Mouse (Mus musculus): ENCODE data around the gene Ttll2.
"Not testable (repeated sequence)": the region's sequence is repeated elsewhere in the genome, so short reads cannot be mapped to it uniquely, and the experiment has no call there.

DNA sequence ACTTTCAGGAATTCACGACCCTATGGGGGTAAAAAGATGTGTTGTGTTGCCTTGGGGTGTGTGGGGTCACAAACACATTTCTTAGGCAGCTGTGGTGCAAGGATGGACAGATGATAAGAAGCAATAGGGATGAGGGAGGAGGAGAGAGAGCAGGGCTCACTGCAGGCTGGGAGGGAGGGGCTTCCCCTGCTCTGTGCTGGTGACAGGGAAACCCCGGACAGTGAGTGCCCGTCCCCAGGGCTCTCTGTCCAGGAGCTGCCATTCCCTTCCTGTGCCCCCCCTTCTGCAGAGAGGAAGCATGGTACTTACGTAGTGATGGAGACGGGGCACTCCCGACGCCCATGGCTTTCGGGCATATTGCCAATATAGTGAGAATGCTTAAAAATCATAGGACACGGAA is 15.1 kb downstream of the Ttll2 start:
- not testable (repeated sequence) for TF ChIP-seq CTCF (conservative IDR thresholded peaks at IDR 0.05; ENCODE audit: insufficient read depth, insufficient read length, low read depth, low read length); POLR2A (IDR thresholded peaks at IDR 0.05; ENCODE audit: low read depth, low read length)
